Mouse (Mus musculus): Measurements from ENCODE around the gene 4930579F01Rik.

GRCm38 (mm10) chr3:138221116-138221515 is 27.5 kb upstream of the 4930579F01Rik start:
- TF ChIP-seq CTCF (IDR thresholded peaks at IDR 0.05; ENCODE audit: low read depth, low read length) (no peak), POLR2A (IDR thresholded peaks at IDR 0.05; ENCODE audit: insufficient read depth, low read length) (no peak)

Measured in ES-Bruce4 (cell line).